In genomic region chr4:156188811-156189323, GRCm38 (mm10) we compare ENCODE assay signal across 8 mouse cellular contexts. TPM values are rescaled to one million over a fixed set of nuclear protein-coding genes. Genes with fewer than 3 reads are reported as not detected.
DNase-seq lines count a peak whose midpoint lies in the region; ATAC-seq and TF ChIP-seq lines count a peak whose summit lies in the region.

No protein-coding gene starts in this region.

- H3K4me1 ChIP-seq in heart, embryonic 15.5 days (replicated peaks) = peaks cover 78% of the 10 kb centered on the region
- peaks cover 46% of the 10 kb centered on the region for H3K4me1 ChIP-seq in kidney, adult 2 months (ENCODE audit: control insufficient read depth, insufficient read depth, low read length)
- H3K4me1 ChIP-seq in lung, postnatal 0 days (ENCODE audit: insufficient read depth, low read depth, low read length) = peaks cover 13% of the 10 kb centered on the region
- peaks cover 9% of the 10 kb centered on the region; the same call in 1 of the 2 replicates for H3K4me1 ChIP-seq in stomach, postnatal 0 days (replicated peaks; ENCODE audit: control insufficient read depth, insufficient read depth)

- ATAC-seq in heart, embryonic 15.5 days (replicated peaks; ENCODE audit: insufficient number of reproducible peaks, insufficient read depth, low FRiP score, low read depth) = no peak; the same call in 1 of the 2 replicates
- peak; percentile 65 for ATAC-seq in lung, postnatal 0 days
- ATAC-seq in stomach, postnatal 0 days (ENCODE audit: low FRiP score, low TSS enrichment) = peak; percentile 60

- 0 out of 2 replicates have a peak overlapping the region, but pooled peaks have one; percentile 11 for H3K9ac ChIP-seq in heart, embryonic 15.5 days
- H3K9ac ChIP-seq in lung, postnatal 0 days (replicated peaks; ENCODE audit: low read depth) = no peak overlapping the region
- H3K9ac ChIP-seq in stomach, postnatal 0 days (ENCODE audit: low read length) = no peak overlapping the region

- no peak for TF ChIP-seq CTCF in kidney, adult 2 months (conservative IDR thresholded peaks at IDR 0.05; ENCODE audit: insufficient read depth, insufficient read length, low read depth, low read length)
- no peak for TF ChIP-seq CTCF in lung, postnatal 0 days (IDR thresholded peaks at IDR 0.05)
- no peak for TF ChIP-seq CTCF in stomach, postnatal 0 days (IDR thresholded peaks at IDR 0.05; ENCODE audit: low read depth)

- no peak for TF ChIP-seq POLR2A in kidney, adult 2 months (IDR thresholded peaks at IDR 0.05; ENCODE audit: low read depth, low read length)

- TF ChIP-seq EP300 in lung, postnatal 0 days (IDR thresholded peaks at IDR 0.05) = peak; percentile 76
- no peak for TF ChIP-seq EP300 in stomach, postnatal 0 days (optimal IDR thresholded peaks at IDR 0.05)

- DNase-seq in heart, adult 11 months = no peak
- DNase-seq in fibroblast of lung, adult 2 months (ENCODE audit: low read depth) = peak; percentile 86
- peak; percentile 77 for DNase-seq in kidney, adult 2 months
- DNase-seq in lung, postnatal 0 days (ENCODE audit: low spot score) = peak; percentile 78
- peak; percentile 84 for DNase-seq in stomach, postnatal 0 days (ENCODE audit: low spot score)
- no peak for DNase-seq in MN1 (ENCODE audit: low spot score)
- DNase-seq in c-Kit-positive CD71-positive TER-119-positive erythroid progenitor cells, embryonic 14.5 days (ENCODE audit: low spot score) = no peak

- H3K27ac ChIP-seq in heart, embryonic 15.5 days = peak overlapping the region; percentile 43
- peak overlapping the region; percentile 12; the same call in 1 of the 2 replicates for H3K27ac ChIP-seq in kidney, adult 2 months (ENCODE audit: insufficient read depth, low read depth, low read length)
- peak overlapping the region; percentile 70 for H3K27ac ChIP-seq in lung, postnatal 0 days (ENCODE audit: low read length)
- no peak overlapping the region for H3K27ac ChIP-seq in stomach, postnatal 0 days (replicated peaks)

- WGBS in heart, embryonic 15.5 days = 32% methylated on average over 6 of the region's 6 CpGs
- WGBS in kidney, adult 2 months = 41% methylated on average over 6 of the region's 6 CpGs
- 36% methylated on average over 6 of the region's 6 CpGs for WGBS in lung, postnatal 0 days
- 42% methylated on average over 6 of the region's 6 CpGs for WGBS in stomach, postnatal 0 days

- H3K27me3 ChIP-seq in heart, embryonic 15.5 days = no peaks in the 10 kb centered on the region
- H3K27me3 ChIP-seq in kidney, adult 2 months (replicated peaks; ENCODE audit: control insufficient read depth, insufficient read depth, low read length) = no peaks in the 10 kb centered on the region
- H3K27me3 ChIP-seq in lung, postnatal 0 days (replicated peaks; ENCODE audit: insufficient read depth, low read length) = no peaks in the 10 kb centered on the region
- no peaks in the 10 kb centered on the region for H3K27me3 ChIP-seq in stomach, postnatal 0 days (ENCODE audit: control insufficient read depth, insufficient read depth, low read length)

- no peak overlapping the region for H3K4me3 ChIP-seq in heart, embryonic 15.5 days
- no peak overlapping the region for H3K4me3 ChIP-seq in kidney, adult 2 months (ENCODE audit: insufficient read depth, low read depth, low read length)
- H3K4me3 ChIP-seq in lung, postnatal 0 days (ENCODE audit: low read depth, low read length) = no peak overlapping the region
- H3K4me3 ChIP-seq in stomach, postnatal 0 days (ENCODE audit: low read depth, low read length) = no peak overlapping the region

- H3K36me3 ChIP-seq in heart, embryonic 15.5 days = peaks cover 5% of the 10 kb centered on the region; the same call in 1 of the 2 replicates
- no peaks in the 10 kb centered on the region for H3K36me3 ChIP-seq in kidney, adult 2 months (ENCODE audit: control insufficient read depth, insufficient read depth, low read length)
- no peaks in the 10 kb centered on the region for H3K36me3 ChIP-seq in lung, postnatal 0 days (ENCODE audit: insufficient read depth, low read length)
- H3K36me3 ChIP-seq in stomach, postnatal 0 days (ENCODE audit: control insufficient read depth, insufficient read depth, low read length) = no peaks in the 10 kb centered on the region

- H3K4me2 ChIP-seq in heart, embryonic 15.5 days = peak overlapping the region; percentile 14; the same call in 1 of the 2 replicates
- no peak overlapping the region for H3K4me2 ChIP-seq in lung, postnatal 0 days (replicated peaks; ENCODE audit: low read depth, low read length)
- H3K4me2 ChIP-seq in stomach, postnatal 0 days (replicated peaks; ENCODE audit: low read depth) = no peak overlapping the region

- no peaks in the 10 kb centered on the region for H3K9me3 ChIP-seq in heart, embryonic 15.5 days (replicated peaks)
- no peaks in the 10 kb centered on the region for H3K9me3 ChIP-seq in lung, postnatal 0 days (ENCODE audit: low read length)
- no peaks in the 10 kb centered on the region for H3K9me3 ChIP-seq in stomach, postnatal 0 days (ENCODE audit: control insufficient read depth, low read length)

RNA-seq across cellular contexts. Expression of gene Agrn, which starts 8.4 kb away (rescaled TPM):
- polyA plus RNA-seq in heart, embryonic 15.5 days (2015; fragmentation: Nextera tagmentation; extraction: Ambion mirVana) = 38.0 and 51.4 TPM in 2 replicates
- 98.6 and 115 TPM in 2 replicates for polyA plus RNA-seq in kidney, adult 2 months (2012; rRNA removed)
- polyA plus RNA-seq in lung, postnatal 0 days (2015; fragmentation: Nextera tagmentation; extraction: Ambion mirVana) = 70.1 and 85.7 TPM in 2 replicates
- polyA plus RNA-seq in stomach, postnatal 0 days (2015; fragmentation: Nextera tagmentation; extraction: Ambion mirVana) = 17.7 and 21.4 TPM in 2 replicates

RNA-seq across cellular contexts. Expression of gene Isg15, which starts 11.8 kb away (rescaled TPM):
- 2.7 and 8.7 TPM in 2 replicates for polyA plus RNA-seq in heart, embryonic 15.5 days (2015; fragmentation: Nextera tagmentation; extraction: Ambion mirVana)
- polyA plus RNA-seq in kidney, adult 2 months (2012; rRNA removed) = 11.1 and 17.8 TPM in 2 replicates
- polyA plus RNA-seq in lung, postnatal 0 days (2015; fragmentation: Nextera tagmentation; extraction: Ambion mirVana) = 11.8 and 13.8 TPM in 2 replicates
- polyA plus RNA-seq in stomach, postnatal 0 days (2015; fragmentation: Nextera tagmentation; extraction: Ambion mirVana) = 3.1 and 4.1 TPM in 2 replicates

RNA-seq across cellular contexts. Expression of gene AW011738, which starts 14.2 kb away (rescaled TPM):
- 3.0 and 5.0 TPM in 2 replicates for polyA plus RNA-seq in heart, embryonic 15.5 days (2015; fragmentation: Nextera tagmentation; extraction: Ambion mirVana)
- polyA plus RNA-seq in kidney, adult 2 months (2012; rRNA removed) = 1.7 and 1.9 TPM in 2 replicates
- 4.0 and 5.1 TPM in 2 replicates for polyA plus RNA-seq in lung, postnatal 0 days (2015; fragmentation: Nextera tagmentation; extraction: Ambion mirVana)
- 1.2 and 1.6 TPM in 2 replicates for polyA plus RNA-seq in stomach, postnatal 0 days (2015; fragmentation: Nextera tagmentation; extraction: Ambion mirVana)

RNA-seq across cellular contexts. Expression of gene Perm1, which starts 26.8 kb away (rescaled TPM):
- 9.7 and 10.8 TPM in 2 replicates for polyA plus RNA-seq in heart, embryonic 15.5 days (2015; fragmentation: Nextera tagmentation; extraction: Ambion mirVana)
- 4.6 and 5.6 TPM in 2 replicates for polyA plus RNA-seq in kidney, adult 2 months (2012; rRNA removed)
- 0.46 and 0.56 TPM in 2 replicates for polyA plus RNA-seq in lung, postnatal 0 days (2015; fragmentation: Nextera tagmentation; extraction: Ambion mirVana)
- 4.0 and 4.6 TPM in 2 replicates for polyA plus RNA-seq in stomach, postnatal 0 days (2015; fragmentation: Nextera tagmentation; extraction: Ambion mirVana)

RNA-seq across cellular contexts. Expression of gene Plekhn1, which starts 45.8 kb away (rescaled TPM):
- polyA plus RNA-seq in heart, embryonic 15.5 days (2015; fragmentation: Nextera tagmentation; extraction: Ambion mirVana) = 11.6 and 17.5 TPM in 2 replicates
- 34.8 and 41.2 TPM in 2 replicates for polyA plus RNA-seq in kidney, adult 2 months (2012; rRNA removed)
- polyA plus RNA-seq in lung, postnatal 0 days (2015; fragmentation: Nextera tagmentation; extraction: Ambion mirVana) = 11.2 and 12.7 TPM in 2 replicates
- polyA plus RNA-seq in stomach, postnatal 0 days (2015; fragmentation: Nextera tagmentation; extraction: Ambion mirVana) = 34.0 and 41.9 TPM in 2 replicates

Comparison
In these comparisons a context has a peak if more than half of its experiments do, and no peak if none do; other contexts are left out.
1. DNase-seq: peak in fibroblast of lung, adult 2 months (single experiment), kidney, adult 2 months (single experiment), lung, postnatal 0 days (single experiment) and stomach, postnatal 0 days (single experiment); none in heart, adult 11 months (single experiment), MN1 (single experiment) and c-Kit-positive CD71-positive TER-119-positive erythroid progenitor cells, embryonic 14.5 days (single experiment).